Mouse (Mus musculus): ENCODE results near the gene Srrt. TPM values are rescaled to one million over a fixed set of nuclear protein-coding genes. Genes with fewer than 3 reads are reported as not detected.
A peak's percentile ranks its signal among the peaks of the same experiment; 100 is the strongest.

Gene Srrt
- polyA plus RNA-seq, 1 experiment from 2014 or later = 169 TPM

DNA sequence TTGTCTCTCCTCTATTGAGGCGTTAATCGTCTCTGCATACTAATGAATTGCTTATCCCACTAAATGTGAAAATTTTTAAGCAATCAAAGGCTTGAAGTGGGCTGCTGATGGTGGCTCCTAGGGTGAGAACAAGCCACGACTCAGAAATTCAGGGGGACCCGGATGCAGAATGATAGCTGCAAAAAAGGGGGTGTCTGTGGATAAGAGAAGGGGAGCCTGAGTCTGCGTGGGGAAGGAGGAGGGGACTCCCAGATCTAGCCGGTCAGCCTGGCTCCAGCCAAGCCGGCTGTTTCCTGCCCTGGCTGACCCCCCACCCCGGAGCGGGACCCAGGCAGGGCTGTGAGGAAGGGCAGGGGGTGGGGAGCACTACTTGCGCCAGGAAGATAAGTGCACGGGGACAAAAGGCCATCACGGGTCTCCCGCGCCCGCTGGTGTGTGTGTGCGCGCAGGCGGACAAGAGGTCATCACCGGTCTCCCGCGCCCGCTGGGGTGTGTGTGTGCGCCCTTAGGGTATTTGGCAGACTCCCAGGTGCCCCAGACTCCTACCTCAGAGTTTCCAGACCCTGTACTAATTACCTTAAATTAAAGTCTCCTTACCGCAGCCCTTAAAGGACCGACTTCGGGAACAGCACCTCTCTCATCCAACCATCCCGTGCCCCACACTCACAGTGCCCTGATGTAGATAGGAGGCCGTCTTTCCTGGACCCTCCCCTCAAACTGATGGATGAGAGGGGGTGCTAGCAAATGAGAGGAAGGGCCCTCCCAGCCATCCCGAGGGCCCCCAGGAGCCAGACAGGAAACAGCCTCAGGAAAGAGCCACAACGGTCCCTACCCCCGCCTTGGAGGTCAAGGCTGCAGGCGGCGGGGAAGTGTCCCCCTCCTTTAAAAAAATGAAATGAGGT is 41.3 kb upstream of the Srrt start:
- peaks cover 15% of the 10 kb centered on the region for H3K4me1 ChIP-seq (replicated peaks; ENCODE audit: control insufficient read depth, insufficient read depth, low read length)
- H3K9ac ChIP-seq (ENCODE audit: low read depth, low read length) = peak overlapping the region; percentile 41

DNA sequence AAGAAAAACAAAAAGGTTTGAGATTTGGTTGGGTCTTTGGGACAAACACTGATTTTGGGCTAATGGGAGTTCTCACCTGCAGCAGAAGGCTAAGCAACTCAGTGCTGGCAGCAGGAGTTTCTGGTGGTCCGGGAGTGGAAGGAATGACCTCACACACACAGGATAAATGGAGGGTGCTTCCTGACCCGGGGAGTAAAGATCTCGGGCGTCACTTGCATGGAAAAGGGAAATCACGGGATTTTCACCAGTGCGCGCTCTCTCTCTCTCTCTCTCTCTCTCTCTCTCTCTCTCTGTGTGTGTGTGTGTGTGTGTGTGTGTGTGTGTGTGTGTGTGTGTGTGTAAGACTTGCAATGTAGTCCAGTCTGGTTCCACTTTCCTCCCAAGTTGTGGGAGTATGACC is 40.4 kb upstream of the Srrt start:
- DNase-seq (ENCODE audit: low spot score) (no peak), ATAC-seq (replicated peaks; ENCODE audit: low FRiP score) (no peak)
- Histone ChIP-seq H3K9me3 (ENCODE audit: control insufficient read depth, low read length) (no peaks in the 10 kb centered on the region), H3K4me2 (peak overlapping the region; percentile 67), H3K27me3 (replicated peaks; ENCODE audit: control insufficient read depth, insufficient read depth, low read length) (peaks cover 45% of the 10 kb centered on the region), H3K27ac (ENCODE audit: low read depth, low read length) (peak overlapping the region; percentile 81), H3K36me3 (ENCODE audit: control insufficient read depth, insufficient read depth, low read length) (no peaks in the 10 kb centered on the region), H3K4me3 (ENCODE audit: low read depth, low read length) (no peak overlapping the region), H3K4me1 (replicated peaks; ENCODE audit: control insufficient read depth, insufficient read depth, low read length) (peaks cover 15% of the 10 kb centered on the region), H3K9ac (ENCODE audit: low read depth, low read length) (no peak overlapping the region)
- 15% methylated on average over 7 of the region's 7 CpGs for WGBS

More for the DNA sequence above, 41.3 kb upstream of the Srrt start:
- Histone ChIP-seq H3K4me2 (peak overlapping the region; percentile 67), H3K27ac (ENCODE audit: low read depth, low read length) (peak overlapping the region; percentile 81), H3K27me3 (replicated peaks; ENCODE audit: control insufficient read depth, insufficient read depth, low read length) (peaks cover 45% of the 10 kb centered on the region), H3K9me3 (ENCODE audit: control insufficient read depth, low read length) (no peaks in the 10 kb centered on the region), H3K36me3 (ENCODE audit: control insufficient read depth, insufficient read depth, low read length) (no peaks in the 10 kb centered on the region), H3K4me3 (ENCODE audit: low read depth, low read length) (peak overlapping the region; percentile 66)
- ATAC-seq (replicated peaks; ENCODE audit: low FRiP score) = 0 out of 2 replicates have a peak, but pooled peaks have one; percentile 37
- WGBS = 1% methylated on average over 33 of the region's 33 CpGs
- DNase-seq (ENCODE audit: low spot score) = peak; percentile 62

DNA sequence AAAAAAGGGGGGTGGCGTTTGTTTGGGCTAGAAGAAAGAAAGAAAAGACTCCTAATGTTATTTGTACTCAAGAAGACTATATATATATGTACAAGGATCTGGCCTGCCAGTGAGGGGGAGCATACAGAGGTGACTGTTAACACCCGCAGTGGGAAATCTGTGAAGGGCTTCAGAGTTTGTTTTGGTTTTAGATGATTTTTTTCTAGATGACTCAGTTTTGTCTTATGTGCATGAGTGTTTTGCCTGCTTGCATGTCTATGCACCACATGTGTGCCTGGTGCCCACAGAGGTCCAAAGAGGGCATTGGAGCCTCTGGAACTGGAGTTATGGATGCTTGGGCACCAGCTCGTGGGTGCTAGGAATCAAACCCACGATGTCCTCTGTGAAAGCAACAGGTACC is 39.5 kb upstream of the Srrt start:
- no peak overlapping the region for H3K4me2 ChIP-seq
- ATAC-seq (replicated peaks; ENCODE audit: low FRiP score) (no peak), DNase-seq (ENCODE audit: low spot score) (no peak)
- no peaks in the 10 kb centered on the region for H3K36me3 ChIP-seq (ENCODE audit: control insufficient read depth, insufficient read depth, low read length)
- no peaks in the 10 kb centered on the region for H3K9me3 ChIP-seq (ENCODE audit: control insufficient read depth, low read length)
- 68% methylated on average over 4 of the region's 4 CpGs for WGBS
- H3K4me3 ChIP-seq (ENCODE audit: low read depth, low read length) = no peak overlapping the region
- H3K4me1 ChIP-seq (replicated peaks; ENCODE audit: control insufficient read depth, insufficient read depth, low read length) = peaks cover 15% of the 10 kb centered on the region
- H3K9ac ChIP-seq (ENCODE audit: low read depth, low read length) = no peak overlapping the region
- peak overlapping the region; percentile 58; the same call in 1 of the 2 replicates for H3K27ac ChIP-seq (ENCODE audit: low read depth, low read length)
- H3K27me3 ChIP-seq (replicated peaks; ENCODE audit: control insufficient read depth, insufficient read depth, low read length) = peaks cover 44% of the 10 kb centered on the region

DNA sequence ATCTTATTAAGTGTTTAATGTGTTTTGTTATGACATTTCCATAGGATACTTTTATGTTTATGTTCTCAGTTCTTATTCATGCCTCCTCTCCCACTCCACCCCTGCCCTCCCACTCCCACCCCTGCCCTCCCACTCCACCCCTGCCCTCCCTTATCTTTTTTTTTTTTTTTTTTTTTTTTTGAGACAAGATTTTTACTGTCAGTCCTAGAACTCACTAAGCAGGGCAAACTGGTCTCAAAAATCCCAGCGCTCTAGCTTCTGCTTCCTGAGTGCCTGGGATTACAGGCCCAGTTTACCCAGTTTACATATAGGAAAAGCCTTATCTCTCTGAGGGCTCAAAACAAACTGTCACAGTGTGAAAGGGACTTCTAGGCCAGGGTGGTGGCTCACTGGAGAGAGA is 38.9 kb upstream of the Srrt start:
- H3K27ac ChIP-seq (ENCODE audit: low read depth, low read length) = peak overlapping the region; percentile 58
- H3K4me3 ChIP-seq (ENCODE audit: low read depth, low read length) = no peak overlapping the region
- WGBS = 55% methylated on average over 1 of the region's 1 CpGs
- no peak overlapping the region for H3K9ac ChIP-seq (ENCODE audit: low read depth, low read length)
- H3K4me2 ChIP-seq = peak overlapping the region; percentile 39
- no peaks in the 10 kb centered on the region for H3K9me3 ChIP-seq (ENCODE audit: control insufficient read depth, low read length)
- peaks cover 40% of the 10 kb centered on the region for H3K27me3 ChIP-seq (replicated peaks; ENCODE audit: control insufficient read depth, insufficient read depth, low read length)
- no peaks in the 10 kb centered on the region for H3K36me3 ChIP-seq (ENCODE audit: control insufficient read depth, insufficient read depth, low read length)
- H3K4me1 ChIP-seq (replicated peaks; ENCODE audit: control insufficient read depth, insufficient read depth, low read length) = peaks cover 15% of the 10 kb centered on the region
- ATAC-seq (replicated peaks; ENCODE audit: low FRiP score) = no peak
- DNase-seq (ENCODE audit: low spot score) = no peak

- Histone ChIP-seq H3K4me1 (replicated peaks; ENCODE audit: control insufficient read depth, insufficient read depth, low read length) (peaks cover 15% of the 10 kb centered on the region), H3K36me3 (ENCODE audit: control insufficient read depth, insufficient read depth, low read length) (no peaks in the 10 kb centered on the region), H3K27me3 (replicated peaks; ENCODE audit: control insufficient read depth, insufficient read depth, low read length) (peaks cover 34% of the 10 kb centered on the region), H3K9me3 (ENCODE audit: control insufficient read depth, low read length) (no peaks in the 10 kb centered on the region), H3K4me2 (peak overlapping the region; percentile 39), H3K4me3 (ENCODE audit: low read depth, low read length) (no peak overlapping the region), H3K27ac (ENCODE audit: low read depth, low read length) (peak overlapping the region; percentile 58; the same call in 1 of the 2 replicates), H3K9ac (ENCODE audit: low read depth, low read length) (no peak overlapping the region)
- ATAC-seq (replicated peaks; ENCODE audit: low FRiP score) = no peak
- no peak for DNase-seq (ENCODE audit: low spot score)
- WGBS = 21% methylated on average over 9 of the region's 9 CpGs
Measured at GRCm38 (mm10) chr5:137345821-137346220, 38.3 kb upstream of the Srrt start.

DNA sequence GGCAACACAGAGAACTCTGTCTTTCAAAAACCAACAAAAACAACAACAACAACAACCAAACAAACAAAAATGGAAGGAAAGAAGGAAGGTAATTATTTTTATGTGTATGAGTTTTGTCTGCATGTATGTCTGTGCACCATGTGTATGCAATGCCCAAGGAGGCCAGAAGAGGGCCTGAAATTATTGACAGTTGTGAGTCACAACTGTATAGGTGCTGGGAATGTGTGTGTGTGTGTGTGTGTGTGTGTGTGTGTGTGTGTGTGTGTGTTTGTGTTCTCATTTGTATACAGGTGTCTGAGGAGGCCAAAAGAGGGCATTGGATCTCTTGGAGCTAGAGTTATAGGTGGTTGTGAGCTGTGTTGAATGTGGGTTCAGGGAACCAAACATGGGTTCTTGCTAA is 36.4 kb upstream of the Srrt start:
- Histone ChIP-seq H3K36me3 (ENCODE audit: control insufficient read depth, insufficient read depth, low read length) (no peaks in the 10 kb centered on the region), H3K4me3 (ENCODE audit: low read depth, low read length) (no peak overlapping the region), H3K4me1 (replicated peaks; ENCODE audit: control insufficient read depth, insufficient read depth, low read length) (peaks cover 25% of the 10 kb centered on the region), H3K27me3 (replicated peaks; ENCODE audit: control insufficient read depth, insufficient read depth, low read length) (peaks cover 15% of the 10 kb centered on the region), H3K9ac (ENCODE audit: low read depth, low read length) (no peak overlapping the region), H3K9me3 (ENCODE audit: control insufficient read depth, low read length) (no peaks in the 10 kb centered on the region), H3K4me2 (no peak overlapping the region), H3K27ac (ENCODE audit: low read depth, low read length) (no peak overlapping the region)
- ATAC-seq (replicated peaks; ENCODE audit: low FRiP score) = no peak
- no peak for DNase-seq (ENCODE audit: low spot score)

- peaks cover 25% of the 10 kb centered on the region for H3K4me1 ChIP-seq (replicated peaks; ENCODE audit: control insufficient read depth, insufficient read depth, low read length)
- H3K9ac ChIP-seq (ENCODE audit: low read depth, low read length) = no peak overlapping the region
- H3K4me3 ChIP-seq (ENCODE audit: low read depth, low read length) = no peak overlapping the region
- H3K36me3 ChIP-seq (ENCODE audit: control insufficient read depth, insufficient read depth, low read length) = no peaks in the 10 kb centered on the region
- peaks cover 10% of the 10 kb centered on the region for H3K27me3 ChIP-seq (replicated peaks; ENCODE audit: control insufficient read depth, insufficient read depth, low read length)
- DNase-seq (ENCODE audit: low spot score) = no peak
- WGBS = 90% methylated on average over 5 of the region's 5 CpGs
- ATAC-seq (replicated peaks; ENCODE audit: low FRiP score) = no peak
- no peaks in the 10 kb centered on the region for H3K9me3 ChIP-seq (ENCODE audit: control insufficient read depth, low read length)
- no peak overlapping the region for H3K4me2 ChIP-seq
- H3K27ac ChIP-seq (ENCODE audit: low read depth, low read length) = no peak overlapping the region
Measured at GRCm38 (mm10) chr5:137343412-137343811, 35.9 kb upstream of the Srrt start.

GRCm38 (mm10) chr5:137342407-137343012 is 35.0 kb upstream of the Srrt start:
- Histone ChIP-seq H3K27me3 (replicated peaks; ENCODE audit: control insufficient read depth, insufficient read depth, low read length) (peaks cover 1% of the 10 kb centered on the region; the same call in 1 of the 2 replicates), H3K36me3 (ENCODE audit: control insufficient read depth, insufficient read depth, low read length) (no peaks in the 10 kb centered on the region), H3K9me3 (ENCODE audit: control insufficient read depth, low read length) (no peaks in the 10 kb centered on the region), H3K4me1 (replicated peaks; ENCODE audit: control insufficient read depth, insufficient read depth, low read length) (peaks cover 26% of the 10 kb centered on the region), H3K4me2 (no peak overlapping the region), H3K4me3 (ENCODE audit: low read depth, low read length) (no peak overlapping the region), H3K9ac (ENCODE audit: low read depth, low read length) (no peak overlapping the region), H3K27ac (ENCODE audit: low read depth, low read length) (no peak overlapping the region)
- DNase-seq (ENCODE audit: low spot score) = no peak
- WGBS = 75% methylated on average over 7 of the region's 7 CpGs
- ATAC-seq (replicated peaks; ENCODE audit: low FRiP score) = no peak
